26 mouse cellular contexts compared by ENCODE assay signal in genomic region chr1:36894136-36894535, GRCm38 (mm10).
"Had no signal": no experiment of that assay in that cellular context is flagged by ENCODE, and none has a peak within 500 bp of the region (broad histone marks: within the 10 kb centered on the region; RNA-seq: fewer than 3 reads in every experiment).

No protein-coding gene starts in this region.

- H3K27ac ChIP-seq: gastrocnemius, adult 2 months; heart, adult 2 months; heart, embryonic 13.5 days; heart, embryonic 15.5 days; hindbrain, embryonic 10.5 days; hindbrain, embryonic 12.5 days; hindbrain, embryonic 14.5 days; intestine, embryonic 15.5 days; left cerebral cortex, adult 2 months; limb, embryonic 10.5 days; limb, embryonic 12.5 days; liver, embryonic 15.5 days had no signal

- H3K36me3 ChIP-seq: heart, embryonic 13.5 days; heart, embryonic 15.5 days; hindbrain, embryonic 10.5 days; hindbrain, embryonic 12.5 days; intestine, embryonic 15.5 days; limb, embryonic 10.5 days; limb, embryonic 12.5 days had no signal

- H3K9ac ChIP-seq: heart, embryonic 13.5 days; heart, embryonic 15.5 days; hindbrain, embryonic 12.5 days; hindbrain, embryonic 14.5 days; intestine, embryonic 15.5 days; limb, embryonic 12.5 days; liver, embryonic 15.5 days; liver, postnatal 0 days had no signal

- DNase-seq: gastrocnemius, adult 2 months; gastrocnemius, postnatal 10 days; gastrocnemius, postnatal 25 days; heart, adult 2 months; heart, postnatal 14 days; heart, postnatal 4 days; kidney, adult 18-20 months; kidney, adult 8-10 months; kidney, postnatal 10 days; kidney, postnatal 36 days; layer of hippocampus, adult 9-11 months; liver, postnatal 0 days had no signal

- H3K4me3 ChIP-seq: gastrocnemius, adult 2 months; heart, adult 2 months; heart, embryonic 13.5 days; heart, embryonic 15.5 days; hindbrain, embryonic 10.5 days; hindbrain, embryonic 12.5 days; intestine, embryonic 15.5 days; left cerebral cortex, adult 2 months; limb, embryonic 10.5 days; limb, embryonic 12.5 days; liver, embryonic 15.5 days had no signal

- ATAC-seq: hindbrain, embryonic 16.5 days; inflammation-experienced regulatory T-cells, adult 6 months; intestine, embryonic 15.5 days; intestine, postnatal 0 days; liver, postnatal 0 days had no signal

- H3K4me2 ChIP-seq: heart, embryonic 11.5 days; heart, embryonic 13.5 days; heart, embryonic 15.5 days; hindbrain, embryonic 12.5 days; hindbrain, embryonic 14.5 days; intestine, embryonic 15.5 days; limb, embryonic 12.5 days; liver, embryonic 15.5 days had no signal

- H3K9me3 ChIP-seq: heart, embryonic 13.5 days; heart, embryonic 15.5 days; hindbrain, embryonic 10.5 days; hindbrain, embryonic 12.5 days; intestine, embryonic 15.5 days; limb, embryonic 10.5 days; limb, embryonic 12.5 days; liver, embryonic 15.5 days had no signal

- H3K4me1 ChIP-seq: hindbrain, embryonic 10.5 days; hindbrain, embryonic 12.5 days had no signal

- H3K27me3 ChIP-seq: heart, embryonic 13.5 days; heart, embryonic 15.5 days; hindbrain, embryonic 12.5 days; intestine, embryonic 15.5 days; limb, embryonic 12.5 days; liver, embryonic 15.5 days had no signal
